Mouse (Mus musculus) intestine, embryonic 14.5 days (tissue): Measurements from ENCODE around the gene Rbl1. TPM values are rescaled to one million over a fixed set of nuclear protein-coding genes. Genes with fewer than 3 reads are reported as not detected.

Experiments used
- ATAC-seq: fragments of 200-750 bp; cut with Nextera tagmentation; replicated peaks from 2 replicates; pipeline ENCODE4 v1.8.0; 2017; ENCODE audit warnings: low read depth, moderate number of reproducible peaks, moderate TSS enrichment, moderate library complexity; ENCODE audit not compliant: low FRiP score, low TSS enrichment
- DNase-seq: peaks from one replicate; pipeline ENCODE4 v3.0.0-alpha.2; 2018; ENCODE audit warnings: low spot score
- H3K27ac ChIP-seq: fragments of 300-500 bp; sonication (generic); 2 replicates; pipeline ENCODE4 v1.5.1; 2014; ENCODE audit warnings: low read depth, mild to moderate bottlenecking, control low read depth
- H3K27me3 ChIP-seq: fragments of 300-500 bp; sonication (generic); replicated peaks from 2 replicates; pipeline ENCODE4 v1.6.1; 2014; ENCODE audit warnings: low read length, control low read depth; ENCODE audit not compliant: control insufficient read depth, insufficient read depth
- H3K36me3 ChIP-seq: fragments of 300-500 bp; sonication (generic); 2 replicates; pipeline ENCODE4 v1.6.1; 2014; ENCODE audit warnings: low read length, control low read depth; ENCODE audit not compliant: control insufficient read depth, insufficient read depth
- H3K4me1 ChIP-seq: fragments of 300-500 bp; sonication (generic); replicated peaks from 2 replicates; pipeline ENCODE4 v1.6.1; 2014; ENCODE audit warnings: low read length, control low read depth, mixed read lengths; ENCODE audit not compliant: control insufficient read depth, insufficient read depth
- H3K4me2 ChIP-seq: fragments of 300-500 bp; sonication (generic); 2 replicates; pipeline ENCODE4 v1.6.1; 2014; ENCODE audit warnings: low read length
- H3K4me3 ChIP-seq: fragments of 300-500 bp; sonication (generic); 2 replicates; pipeline ENCODE4 v1.5.1; 2014; ENCODE audit warnings: low read depth, low read length, control low read depth, mixed read lengths
- H3K9ac ChIP-seq: fragments of 300-500 bp; sonication (generic); 2 replicates; pipeline ENCODE4 v1.6.1; 2014; ENCODE audit warnings: mild to moderate bottlenecking, low read length
- H3K9me3 ChIP-seq: fragments of 300-500 bp; sonication (generic); 2 replicates; pipeline ENCODE4 v1.6.1; 2016; ENCODE audit warnings: low read length, control low read depth; ENCODE audit not compliant: control insufficient read depth
- WGBS: fragments of 180-500 bp; shearing (Covaris S2); extraction: QIAGEN DNeasy Blood & Tissue Kit; methylation state at CpG from one replicate; pipeline ENCODE4 v1.1.7; 2014; 5-methylcytosine and 5-hydroxymethylcytosine counted together
- polyA plus RNA-seq: library from polyadenylated mRNA; unstranded; fragments of >200 nt; fragmentation: Nextera tagmentation; extraction: Ambion mirVana; gene quantifications from 2 replicates; pipeline ENCODE4 v1.2.1, GENCODE M21; 2014

The Rbl1 gene
- polyA plus RNA-seq, 1 experiment from 2014 or later: 25.8 TPM

DNA sequence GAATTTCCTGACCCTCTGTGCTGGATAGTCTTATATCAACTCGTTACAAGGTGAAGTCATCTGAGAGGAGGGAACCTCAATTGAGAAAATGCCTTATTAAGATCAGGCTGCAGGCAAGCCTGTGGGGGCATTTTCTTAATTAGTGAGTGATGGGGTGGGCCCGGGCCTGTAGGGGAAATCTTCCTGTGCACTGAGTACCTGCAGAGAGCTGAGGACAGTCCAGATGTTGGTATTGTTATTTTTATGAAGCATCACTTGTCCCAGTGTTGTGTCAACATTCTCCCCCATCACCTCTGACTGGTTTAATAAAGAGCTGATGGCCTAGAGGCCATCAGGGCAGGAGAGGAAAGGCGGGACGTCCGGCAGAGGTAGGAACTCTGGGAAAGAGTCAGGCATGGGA is 60.2 kb downstream of the Rbl1 start:
- Histone ChIP-seq H3K27ac (no peak overlapping the region), H3K27me3 (no peaks in the 10 kb centered on the region), H3K36me3 (peaks cover 24% of the 10 kb centered on the region), H3K4me3 (no peak overlapping the region), H3K9me3 (no peaks in the 10 kb centered on the region), H3K9ac (no peak overlapping the region), H3K4me2 (no peak overlapping the region), H3K4me1 (no peaks in the 10 kb centered on the region)
- 90% methylated on average over 5 of the region's 5 CpGs for WGBS
- ATAC-seq: no peak
- DNase-seq: no peak

DNA sequence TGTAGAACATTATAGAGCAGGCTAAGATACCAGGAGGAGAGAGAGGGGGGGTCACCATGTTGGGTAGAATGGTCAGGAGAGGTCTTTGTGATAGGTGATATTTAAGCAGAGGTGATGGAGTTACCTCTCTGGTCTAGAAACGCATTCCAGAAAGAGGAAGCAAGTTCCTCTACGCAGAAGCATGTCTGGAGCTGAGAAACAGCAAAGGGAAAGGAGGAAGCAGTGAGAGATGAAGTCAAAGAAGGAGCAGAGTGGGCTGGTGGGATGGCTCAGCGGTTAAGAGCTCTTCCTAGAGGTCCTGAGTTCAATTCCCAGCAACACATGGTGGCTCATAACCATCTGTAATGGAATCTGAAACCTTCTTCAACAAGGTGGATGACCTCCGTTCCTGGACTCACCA is 62.4 kb downstream of the Rbl1 start:
- Histone ChIP-seq H3K4me2 (no peak overlapping the region), H3K36me3 (peaks cover 10% of the 10 kb centered on the region), H3K4me1 (no peaks in the 10 kb centered on the region), H3K9ac (no peak overlapping the region), H3K9me3 (no peaks in the 10 kb centered on the region), H3K4me3 (no peak overlapping the region), H3K27me3 (no peaks in the 10 kb centered on the region), H3K27ac (no peak overlapping the region)
- ATAC-seq: no peak
- 87% methylated on average over 4 of the region's 4 CpGs for WGBS
- no peak for DNase-seq

DNA sequence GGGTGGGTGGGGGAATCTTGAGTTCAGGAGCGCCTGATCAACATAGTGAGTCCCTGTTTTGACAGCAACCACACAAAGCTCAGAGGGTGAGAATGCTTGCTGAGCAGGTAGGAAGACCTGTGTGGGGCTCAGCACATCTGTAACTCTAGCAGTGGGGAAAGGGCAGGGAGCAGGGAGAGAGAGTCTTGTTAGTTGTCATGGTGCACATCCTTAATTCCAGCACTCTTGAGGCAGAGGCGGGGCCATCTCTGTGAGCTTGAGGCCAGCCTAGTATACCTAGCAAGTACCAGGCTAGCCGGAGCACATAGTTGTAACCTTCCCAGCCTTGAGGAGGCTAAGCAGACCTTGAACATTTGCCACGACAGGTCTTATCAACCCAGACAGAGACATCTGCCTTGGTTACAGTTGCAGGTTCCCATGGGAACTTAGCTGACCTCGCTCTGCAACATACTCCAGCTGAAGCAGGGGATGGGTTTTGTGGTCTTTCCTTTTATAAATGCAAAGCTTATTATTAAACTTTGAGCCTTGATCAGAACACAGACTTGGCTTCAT is 65.0 kb downstream of the Rbl1 start:
- no peak for ATAC-seq
- WGBS: 85% methylated on average over 5 of the region's 5 CpGs
- no peak overlapping the region for H3K4me2 ChIP-seq

DNA sequence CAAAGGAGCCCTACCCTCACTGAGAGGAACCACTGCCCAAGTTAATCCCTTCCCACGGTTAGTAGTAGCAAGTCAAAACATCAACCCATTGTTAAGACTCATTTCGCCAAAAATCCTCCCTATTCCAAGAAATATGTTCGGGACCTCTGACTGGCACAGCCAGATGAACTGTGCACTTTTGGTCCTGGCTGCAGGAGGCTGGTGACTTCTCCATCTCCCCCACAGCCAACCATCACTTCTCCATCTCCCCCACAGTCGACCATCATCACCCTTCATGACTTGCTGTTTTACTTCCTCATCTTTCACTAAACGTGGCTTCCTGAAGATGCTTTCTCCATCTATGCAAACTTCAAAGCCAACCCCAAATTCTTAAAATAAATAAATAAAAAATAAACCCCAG is 65.5 kb downstream of the Rbl1 start:
- no peak overlapping the region for H3K4me3 ChIP-seq
- WGBS: 82% methylated on average over 5 of the region's 5 CpGs
- no peaks in the 10 kb centered on the region for H3K36me3 ChIP-seq
- no peaks in the 10 kb centered on the region for H3K27me3 ChIP-seq
- no peak overlapping the region for H3K4me2 ChIP-seq
- no peak for DNase-seq
- H3K4me1 ChIP-seq: no peaks in the 10 kb centered on the region; the same call in 1 of the 2 replicates
- H3K27ac ChIP-seq: no peak overlapping the region
- H3K9me3 ChIP-seq: no peaks in the 10 kb centered on the region
- no peak for ATAC-seq
- no peak overlapping the region for H3K9ac ChIP-seq

More for the DNA sequence above, 65.0 kb downstream of the Rbl1 start:
- Histone ChIP-seq H3K36me3 (no peaks in the 10 kb centered on the region), H3K4me1 (no peaks in the 10 kb centered on the region; the same call in 1 of the 2 replicates), H3K9ac (no peak overlapping the region), H3K4me3 (no peak overlapping the region), H3K9me3 (no peaks in the 10 kb centered on the region), H3K27ac (no peak overlapping the region), H3K27me3 (no peaks in the 10 kb centered on the region)
- DNase-seq: no peak

DNA sequence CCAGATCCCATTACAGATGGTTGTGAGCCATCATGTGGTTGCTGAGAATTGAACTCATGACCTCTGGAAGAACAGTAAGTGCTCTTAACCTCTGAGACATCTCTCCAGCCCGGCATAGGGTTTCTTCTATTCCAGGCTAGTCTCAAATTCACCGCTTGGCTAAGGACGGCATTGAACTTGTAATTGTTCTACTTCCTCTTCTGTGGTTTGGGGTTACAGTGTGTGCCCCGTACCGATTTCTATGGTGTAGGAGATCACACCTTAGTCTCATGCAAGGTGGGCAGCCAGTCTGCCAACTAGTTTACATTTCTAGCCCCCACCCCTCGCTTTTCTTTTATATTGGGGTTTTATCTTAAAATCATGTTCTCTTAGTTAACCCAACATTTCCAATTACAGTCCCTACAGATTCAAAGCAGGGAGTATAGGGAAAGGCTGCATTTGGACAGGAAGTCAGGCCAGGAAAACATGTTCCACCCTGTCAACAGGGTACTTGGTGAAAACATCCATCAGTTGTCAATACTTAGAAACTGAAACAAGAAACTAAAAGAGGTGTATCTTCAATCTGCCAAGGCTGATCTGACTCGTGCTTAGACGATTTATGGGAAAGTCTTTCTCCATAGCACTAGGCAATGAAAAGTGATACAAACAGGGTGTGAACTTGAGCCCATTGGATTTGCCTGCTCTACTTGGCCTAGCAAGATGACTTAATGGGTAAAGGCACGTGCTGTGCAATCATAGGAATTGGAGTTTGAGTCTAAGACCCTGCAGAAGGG is 66.2 kb downstream of the Rbl1 start:
- ATAC-seq (no peak), DNase-seq (no peak)
- Histone ChIP-seq H3K27ac (no peak overlapping the region), H3K4me3 (no peak overlapping the region), H3K4me1 (no peaks in the 10 kb centered on the region; the same call in 1 of the 2 replicates), H3K36me3 (no peaks in the 10 kb centered on the region), H3K27me3 (no peaks in the 10 kb centered on the region), H3K4me2 (no peak overlapping the region), H3K9ac (no peak overlapping the region), H3K9me3 (no peaks in the 10 kb centered on the region)
- WGBS: 89% methylated on average over 9 of the region's 9 CpGs

DNA sequence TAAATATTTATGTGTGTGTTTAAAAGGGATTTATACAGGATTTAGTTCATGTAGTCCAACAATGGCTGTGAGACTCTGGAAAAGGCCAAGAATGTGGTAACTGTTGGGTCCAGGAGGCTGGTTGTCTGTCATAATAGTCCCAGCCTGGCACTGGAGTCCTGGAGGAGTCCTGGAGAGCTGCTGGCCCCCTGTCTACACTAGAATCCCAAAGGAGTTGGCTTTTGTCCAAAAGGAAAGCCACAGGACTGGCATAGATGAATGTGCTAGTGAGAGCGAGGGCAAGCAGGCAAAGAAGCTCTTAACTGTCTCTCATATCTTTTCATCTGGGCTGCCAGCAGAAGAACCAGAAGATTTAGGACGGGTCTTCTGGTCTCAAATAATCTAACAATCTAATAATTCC is 67.7 kb downstream of the Rbl1 start:
- H3K36me3 ChIP-seq: no peaks in the 10 kb centered on the region
- no peak overlapping the region for H3K9ac ChIP-seq
- peak overlapping the region; percentile 24; the same call in 1 of the 2 replicates for H3K27ac ChIP-seq
- ATAC-seq (no peak), DNase-seq (no peak)
- no peak overlapping the region for H3K4me3 ChIP-seq
- no peaks in the 10 kb centered on the region; the same call in 1 of the 2 replicates for H3K4me1 ChIP-seq
- no peaks in the 10 kb centered on the region for H3K27me3 ChIP-seq
- H3K9me3 ChIP-seq: no peaks in the 10 kb centered on the region
- 52% methylated on average over 2 of the region's 2 CpGs for WGBS
- H3K4me2 ChIP-seq: no peak overlapping the region

DNA sequence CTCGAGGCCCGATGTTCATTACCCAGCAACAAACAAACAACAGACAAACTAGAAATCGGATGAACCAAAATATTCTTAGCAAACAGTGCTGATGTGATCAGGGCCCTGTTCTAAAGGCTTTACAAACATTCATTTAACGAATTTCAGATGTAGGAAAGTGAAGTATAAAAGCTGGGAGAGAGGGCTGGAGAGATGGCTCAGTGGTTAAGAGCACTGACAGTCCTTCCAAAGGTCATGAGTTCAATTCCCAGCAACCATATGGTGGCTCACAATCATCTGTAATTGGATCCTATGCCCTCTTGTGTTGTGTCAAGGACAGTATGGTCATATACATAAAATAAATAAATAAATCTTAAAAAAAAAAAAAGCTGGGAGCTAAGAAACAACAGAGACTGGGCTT is 68.2 kb downstream of the Rbl1 start:
- no peaks in the 10 kb centered on the region for H3K36me3 ChIP-seq
- no peak overlapping the region for H3K9ac ChIP-seq
- WGBS: 88% methylated on average over 4 of the region's 4 CpGs
- no peaks in the 10 kb centered on the region; the same call in 1 of the 2 replicates for H3K4me1 ChIP-seq
- DNase-seq: no peak
- no peak overlapping the region for H3K4me2 ChIP-seq
- H3K4me3 ChIP-seq: no peak overlapping the region
- no peaks in the 10 kb centered on the region for H3K27me3 ChIP-seq
- no peak for ATAC-seq
- no peaks in the 10 kb centered on the region for H3K9me3 ChIP-seq
- 0 out of 2 replicates have a peak overlapping the region, but pooled peaks have one; percentile 24 for H3K27ac ChIP-seq

DNA sequence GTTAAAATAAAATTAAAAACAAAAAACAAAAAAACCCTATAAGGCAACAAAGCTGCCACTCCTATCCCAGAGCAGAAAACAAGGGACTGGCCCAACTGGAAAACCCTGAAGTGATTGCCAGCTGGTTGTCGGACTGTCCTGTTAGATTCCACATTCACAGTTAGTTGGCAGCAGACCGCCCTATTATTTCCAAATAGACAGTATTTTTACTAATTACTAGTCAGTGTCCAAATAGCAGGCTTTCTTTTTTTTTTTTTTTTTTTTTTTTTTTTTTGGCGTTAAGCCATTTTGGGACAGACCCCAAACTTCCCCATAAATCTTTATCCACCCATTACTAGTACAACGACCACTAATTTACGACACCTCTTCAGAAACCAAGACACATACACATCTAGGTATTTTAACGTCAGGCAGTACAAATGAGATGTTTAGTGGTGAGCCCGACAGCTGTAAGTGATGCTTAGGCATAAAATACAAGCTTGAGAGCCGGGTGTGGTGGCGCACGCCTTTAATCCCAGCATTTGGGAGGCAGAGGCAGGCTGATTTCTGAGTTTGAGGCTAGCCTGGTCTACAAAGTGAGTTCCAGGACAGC is 68.7 kb downstream of the Rbl1 start:
- H3K4me3 ChIP-seq: peak overlapping the region; percentile 76
- H3K27ac ChIP-seq: peak overlapping the region; percentile 65
- no peaks in the 10 kb centered on the region for H3K9me3 ChIP-seq
- no peaks in the 10 kb centered on the region for H3K36me3 ChIP-seq
- peak overlapping the region; percentile 64 for H3K9ac ChIP-seq
- ATAC-seq: peak; percentile 1; the same call in 1 of the 2 replicates
- no peaks in the 10 kb centered on the region; the same call in 1 of the 2 replicates for H3K4me1 ChIP-seq
- no peaks in the 10 kb centered on the region for H3K27me3 ChIP-seq
- no peak for DNase-seq
- H3K4me2 ChIP-seq: peak overlapping the region; percentile 74
- WGBS: 81% methylated on average over 10 of the region's 10 CpGs
